Mouse (Mus musculus): ENCODE data around the gene Osgepl1. TPM values are rescaled to one million over a fixed set of nuclear protein-coding genes. Genes with fewer than 3 reads are reported as not detected.

Osgepl1 gene
- polyA plus RNA-seq, 1 experiment from 2014 or later, result 21.4 TPM

Other genes starting within 250 kb of the Osgepl1 start
- gene 1700019A02Rik, start 126.0 kb upstream of the Osgepl1 start, polyA plus RNA-seq (2015; fragmentation: Nextera tagmentation; extraction: Ambion mirVana), result not detected in 2 replicates
- 15.6 and 15.9 TPM in 2 replicates for gene Pms1, start 16.6 kb upstream of the Osgepl1 start, polyA plus RNA-seq (2015; fragmentation: Nextera tagmentation; extraction: Ambion mirVana)
- 37.8 and 38.4 TPM in 2 replicates for gene Ormdl1, start 16.5 kb upstream of the Osgepl1 start, polyA plus RNA-seq (2015; fragmentation: Nextera tagmentation; extraction: Ambion mirVana)
- gene Gm28778, start 16.5 kb upstream of the Osgepl1 start, polyA plus RNA-seq (2015; fragmentation: Nextera tagmentation; extraction: Ambion mirVana), result not detected in 2 replicates
- 3.1 TPM in 1 of 2 replicates, not detected in the other for gene Asdurf, start 39.0 kb downstream of the Osgepl1 start, polyA plus RNA-seq (2015; fragmentation: Nextera tagmentation; extraction: Ambion mirVana)
- 0.87 and 1.1 TPM in 2 replicates for gene Gm28551, start 39.0 kb downstream of the Osgepl1 start, polyA plus RNA-seq (2015; fragmentation: Nextera tagmentation; extraction: Ambion mirVana)
- gene Asnsd1, start 39.1 kb downstream of the Osgepl1 start, polyA plus RNA-seq (2015; fragmentation: Nextera tagmentation; extraction: Ambion mirVana), result 59.8 and 60.2 TPM in 2 replicates